13 mouse cellular contexts compared by ENCODE assay signal in genomic region chr5:77855191-77855590, GRCm38 (mm10).
"Had no signal": no experiment of that assay in that cellular context is flagged by ENCODE, and none has a peak within 500 bp of the region (broad histone marks: within the 10 kb centered on the region; RNA-seq: fewer than 3 reads in every experiment).

No protein-coding gene starts in this region.

- H3K4me3 ChIP-seq: limb, embryonic 13.5 days; myocyte; stomach, embryonic 15.5 days had no signal

- H3K36me3 ChIP-seq: limb, embryonic 13.5 days; stomach, embryonic 15.5 days had no signal

- H3K27me3 ChIP-seq: limb, embryonic 13.5 days; stomach, embryonic 15.5 days had no signal

- H3K9ac ChIP-seq: limb, embryonic 13.5 days; liver, embryonic 14.5 days; stomach, embryonic 15.5 days had no signal

- H3K9me3 ChIP-seq: limb, embryonic 13.5 days; stomach, embryonic 15.5 days had no signal

- H3K4me1 ChIP-seq: limb, embryonic 13.5 days; stomach, embryonic 15.5 days had no signal

- H3K4me2 ChIP-seq: limb, embryonic 13.5 days; stomach, embryonic 15.5 days had no signal

- H3K27ac ChIP-seq: kidney, postnatal 0 days; limb, embryonic 13.5 days; liver, embryonic 14.5 days; stomach, embryonic 15.5 days had no signal

- DNase-seq: kidney, adult 9 months; kidney, postnatal 36 days; layer of hippocampus, adult 9-11 months; layer of hippocampus, postnatal 36 days; lung, adult 18-20 months; right cerebral cortex, postnatal 14 days; thymus, adult 2 months; thymus, postnatal 25 days had no signal
